Mouse (Mus musculus) liver, embryonic 14.5 days (tissue): ENCODE measurements at regions not wholly inside any gene's neighbourhood (a gene's known extent, or its start where the extent isn't known, plus 50 kb on each side); places are given as distances from the start of the nearest gene placed in this dataset.

ENCODE experiments used
- CTCF ChIP-seq: IDR thresholded peaks from 2 replicates; pipeline ENCODE4 v1.5.1; 2016; ENCODE audit warnings: antibody characterized with exemption, low read depth, control low read depth
- EP300 ChIP-seq: IDR thresholded peaks from 2 replicates; pipeline ENCODE4 v1.6.1; 2016; ENCODE audit warnings: antibody characterized with exemption, low read depth

GRCm38 (mm10) chr12:110393555-110393954 lies 53.4 kb upstream of the Ppp2r5c start:
- no peak for TF ChIP-seq CTCF
- no peak for TF ChIP-seq EP300
